Mouse (Mus musculus) G1E (cell line): Measurements from ENCODE around the gene Rnf151.

Experiments used
- CTCF ChIP-seq: IDR thresholded peaks from 2 replicates; pipeline ENCODE4 v1.5.1; 2012; ENCODE audit warnings: low read depth, low read length, inconsistent platforms, mixed read lengths
- GATA1 ChIP-seq: IDR thresholded peaks from 2 replicates; pipeline ENCODE4 v1.6.1; 2012; ENCODE audit warnings: borderline replicate concordance, low read length, inconsistent platforms, mixed read lengths
- TAL1 ChIP-seq: conservative IDR thresholded peaks from 2 replicates; pipeline ENCODE4 v1.6.1; 2012; ENCODE audit warnings: low read depth, low read length, inconsistent platforms, mixed read lengths

DNA sequence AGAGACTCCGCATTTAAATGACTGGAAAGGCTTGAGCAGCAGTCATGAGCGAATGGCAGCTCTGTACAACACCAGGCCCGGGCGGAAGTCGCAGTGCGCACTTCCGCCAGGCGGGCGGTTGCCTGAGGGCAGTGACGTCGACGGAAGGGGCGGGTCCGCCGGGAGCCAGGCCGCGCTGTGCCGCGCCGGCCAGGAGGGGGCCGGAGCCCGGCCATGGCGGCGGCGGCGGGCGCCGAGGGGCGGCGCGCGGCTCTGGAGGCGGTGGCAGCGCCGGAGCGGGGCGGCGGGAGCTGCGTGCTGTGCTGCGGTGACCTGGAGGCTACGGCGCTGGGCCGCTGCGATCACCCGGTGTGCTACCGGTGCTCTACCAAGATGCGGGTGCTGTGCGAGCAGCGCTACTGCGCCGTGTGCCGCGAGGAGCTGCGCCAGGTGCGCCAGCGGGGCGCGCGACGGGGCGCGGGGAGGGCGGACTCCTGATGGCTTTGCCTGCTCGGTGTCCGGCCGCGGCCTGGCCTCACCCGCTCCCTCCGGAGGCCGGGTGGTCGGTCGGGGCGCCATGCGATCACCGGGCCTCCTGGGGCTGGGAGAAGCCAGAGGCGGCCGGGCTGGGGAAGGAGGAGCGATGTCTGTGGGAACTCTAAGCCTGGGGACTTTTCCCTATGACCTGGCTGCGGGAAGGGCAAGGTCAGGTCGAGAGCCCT, 48.2 kb downstream of the Rnf151 start, which contains the start of gene Zfp598:
- no peak for TF ChIP-seq CTCF
- no peak for TF ChIP-seq TAL1
- TF ChIP-seq GATA1, result no peak
